Mouse (Mus musculus) gastrocnemius, adult 2 months (tissue): ENCODE measurements around the gene Tmie. TPM values are rescaled to one million over a fixed set of nuclear protein-coding genes. Genes with fewer than 3 reads are reported as not detected.

ENCODE experiments used
- DNase-seq: peaks from one replicate; pipeline ENCODE4 v3.0.0; 2022
- H3K27ac ChIP-seq: fragments of 200-600 bp; 2 replicates; pipeline ENCODE4 v1.8.1; 2022; ENCODE audit warnings: mild to moderate bottlenecking
- H3K4me3 ChIP-seq: fragments of 200-600 bp; 2 replicates; pipeline ENCODE4 v1.8.1; 2022; ENCODE audit warnings: mild to moderate bottlenecking, moderate library complexity
- CTCF ChIP-seq: fragments of 200-600 bp; IDR thresholded peaks from 2 replicates; pipeline ENCODE4 v1.8.1; 2022; ENCODE audit warnings: antibody characterized with exemption, mild to moderate bottlenecking, moderate library complexity
- intact Hi-C: fragments of 180-260 bp; cut with DNase I; formaldehyde crosslinking; loops from one replicate; pipeline ENCODE4 v1.15.1; 2025
- total RNA-seq, 2 experiments: library from RNA; stranded (reverse); gene quantifications; 2 replicates each; pipeline ENCODE4 v1.2.3; 2021

Tmie gene
- total RNA-seq, 2 experiments from 2014 or later, result 0.41 to 0.70 TPM

DNA sequence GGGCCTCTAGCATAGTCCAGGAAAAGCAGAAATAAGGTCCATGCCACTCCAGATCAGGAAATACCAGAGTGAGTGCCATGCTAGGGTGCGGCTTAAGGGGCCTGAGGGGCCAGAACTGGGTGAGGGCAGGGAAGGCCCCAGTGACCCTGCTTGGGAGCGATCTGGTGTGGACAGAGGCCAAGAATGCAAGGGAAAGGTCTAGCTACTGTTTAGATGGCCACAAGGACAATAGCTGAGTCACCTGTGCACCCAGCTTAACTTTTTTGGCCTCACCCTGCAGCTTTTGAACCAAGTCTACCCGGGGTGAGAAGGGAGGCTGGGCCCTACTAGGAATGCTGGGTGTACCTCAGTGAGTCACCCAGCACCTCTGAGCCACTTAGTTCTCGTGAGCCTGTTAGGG, 859 bp upstream of the Tmie start:
- TF ChIP-seq CTCF, result no peak
- intact Hi-C loops, result loop anchor here (5.0 kb wide), 1 partner anchor 72 kb away; the partner anchor contains the start of gene Lrrc2
- no peak for DNase-seq
- peak overlapping the region; percentile 91 for H3K27ac ChIP-seq
- H3K4me3 ChIP-seq, result peak overlapping the region; percentile 73

DNA sequence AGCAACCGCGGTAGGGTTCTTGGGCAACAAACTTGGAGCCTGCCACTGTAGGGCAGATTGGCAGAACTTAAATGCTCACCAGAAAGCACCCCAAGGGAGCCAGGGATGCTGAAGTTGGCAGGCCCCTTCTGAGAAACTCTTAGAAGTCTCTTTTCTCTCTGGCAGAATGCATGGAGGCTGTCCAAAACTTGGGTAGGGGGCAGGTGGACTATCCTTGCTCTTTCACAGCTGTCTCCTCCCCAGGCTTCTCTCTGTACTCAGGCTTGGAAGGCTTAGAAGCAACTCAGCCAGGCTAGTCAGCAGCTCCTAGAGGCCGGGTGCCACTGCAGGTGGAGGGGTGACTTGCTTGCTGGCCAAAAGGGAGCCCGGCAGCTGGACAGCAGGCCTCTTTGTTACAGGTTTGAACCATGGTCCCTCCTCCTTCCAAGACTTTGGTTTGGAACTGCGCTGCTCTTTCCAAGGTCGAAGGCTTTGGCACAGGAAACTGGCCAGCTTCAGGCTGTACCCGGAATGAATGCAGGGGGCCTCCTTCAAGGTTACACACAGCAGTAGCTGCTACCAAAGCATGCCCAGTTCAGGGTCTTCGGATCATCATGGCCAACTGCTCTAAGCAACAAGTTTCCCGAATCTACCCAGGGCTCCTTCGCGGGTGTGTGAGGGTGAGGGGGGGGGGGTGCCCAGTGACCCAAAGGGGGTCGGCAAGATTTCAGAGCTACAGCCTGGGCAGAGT, 557 bp downstream of the Tmie start, which contains the start of gene Als2cl:
TSS of gene Als2cl (plus strand) at position 680 of the 730 bp plus-strand sequence.
- intact Hi-C loops, result no loop called here
- peak within 1 kb of the TSS; percentile 91 for H3K27ac ChIP-seq

DNA sequence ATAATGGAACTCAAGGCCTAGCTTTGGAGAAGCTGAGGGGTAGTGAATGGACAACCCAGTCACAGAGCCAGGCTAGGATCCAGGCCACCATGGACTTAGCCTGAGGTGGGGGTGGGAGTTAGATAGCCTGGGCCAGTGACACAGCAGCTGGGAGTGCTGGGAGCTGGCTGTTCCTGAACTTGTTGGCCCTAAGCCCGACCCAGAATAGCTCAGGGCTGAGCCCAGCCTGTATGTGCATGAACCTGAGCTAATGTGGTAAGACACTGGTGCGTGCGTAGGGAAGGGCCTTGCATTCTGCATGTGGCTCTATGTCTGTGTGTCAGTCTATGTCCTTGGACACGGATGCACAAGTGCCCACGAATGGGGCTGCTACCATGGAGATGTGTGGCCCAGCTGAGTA, 2.0 kb downstream of the Tmie start:
- intact Hi-C loops, result no loop called here
- DNase-seq, result peak; percentile 94
- H3K4me3 ChIP-seq, result peak overlapping the region; percentile 4

More for the DNA sequence above, 557 bp downstream of the Tmie start, which contains the start of gene Als2cl:
- peak within 1 kb of the TSS; percentile 73 for H3K4me3 ChIP-seq
- peak; percentile 60 for DNase-seq
- TF ChIP-seq CTCF, result no peak

DNA sequence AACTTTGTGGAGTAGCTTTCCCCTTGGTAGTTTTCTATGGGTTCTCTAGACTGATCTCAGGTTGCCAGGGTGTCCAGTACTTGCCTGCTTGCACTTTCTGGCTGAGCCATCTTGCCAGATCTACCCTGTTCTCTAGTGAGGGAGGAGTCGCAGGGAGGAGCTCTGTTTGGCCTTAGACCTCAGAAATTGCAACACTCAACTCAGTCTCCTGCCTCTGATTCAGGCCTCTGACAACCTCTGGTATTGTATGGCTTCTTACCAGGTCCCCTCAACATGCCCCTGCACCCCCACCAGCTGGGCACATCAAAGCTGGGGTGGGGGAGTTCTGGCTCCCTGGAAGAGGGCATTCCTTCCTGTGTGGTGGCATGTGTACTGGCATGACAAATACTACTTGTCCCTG, 2.6 kb downstream of the Tmie start:
- TF ChIP-seq CTCF, result no peak
- H3K27ac ChIP-seq, result peak overlapping the region; percentile 91
- H3K4me3 ChIP-seq, result no peak overlapping the region
- intact Hi-C loops, result no loop called here
- peak; percentile 48 for DNase-seq

More for the DNA sequence above, 2.0 kb downstream of the Tmie start:
- H3K27ac ChIP-seq, result peak overlapping the region; percentile 91
- TF ChIP-seq CTCF, result no peak

DNA sequence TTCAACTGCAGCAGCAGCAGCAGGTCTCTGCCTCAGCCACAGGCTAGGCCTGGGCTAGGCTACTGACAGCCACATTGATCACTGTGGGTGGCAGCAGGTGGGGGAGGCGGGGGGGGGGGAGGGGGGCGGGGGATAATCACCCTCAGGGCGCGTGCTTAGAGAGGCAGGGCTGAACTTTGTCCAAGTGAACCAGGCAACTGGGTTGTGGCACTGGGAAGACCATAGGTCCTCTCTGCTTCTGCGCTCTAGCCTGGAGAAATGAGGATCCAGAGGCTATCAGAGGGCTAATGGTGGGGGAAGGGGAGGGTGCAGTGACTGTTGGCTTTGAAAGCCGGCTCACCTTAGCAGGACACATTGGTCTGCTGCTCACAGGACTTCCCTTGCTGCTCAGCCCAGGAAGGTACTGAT, 4.6 kb downstream of the Tmie start:
- TF ChIP-seq CTCF, result no peak
- no peak for DNase-seq
- intact Hi-C loops, result no loop called here
- no peak overlapping the region for H3K27ac ChIP-seq
- H3K4me3 ChIP-seq, result no peak overlapping the region

DNA sequence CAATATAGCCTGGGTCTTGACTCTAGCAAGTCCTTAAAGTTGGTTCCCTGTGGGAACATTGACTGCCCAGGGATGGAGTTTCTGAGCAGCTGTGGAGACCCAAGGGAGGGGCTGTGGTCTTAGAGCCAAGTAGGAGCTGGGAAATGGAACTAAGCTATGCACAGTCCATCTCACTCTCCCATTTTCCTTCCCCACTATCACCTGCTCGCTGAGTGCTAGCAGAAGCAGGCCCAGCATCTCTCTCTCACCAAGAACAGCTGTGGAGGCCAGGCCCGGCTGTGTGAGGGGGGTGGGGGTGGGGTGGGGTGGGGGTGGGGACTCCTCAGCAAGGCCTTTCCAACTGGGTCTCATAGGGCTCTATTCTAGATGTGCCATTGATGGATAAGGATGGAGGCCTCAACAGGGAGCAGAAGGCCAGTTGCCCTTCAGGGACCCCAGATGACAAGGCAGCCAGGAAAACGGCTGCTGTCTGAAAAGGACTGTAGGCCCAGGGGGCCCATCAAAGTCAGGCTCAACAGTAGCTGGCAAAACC, 5.2 kb downstream of the Tmie start:
- no peak overlapping the region for H3K4me3 ChIP-seq
- intact Hi-C loops, result loop anchor here (5.0 kb wide), 1 partner anchor 462 kb away; no protein-coding TSS in a partner anchor
- H3K27ac ChIP-seq, result no peak overlapping the region
- TF ChIP-seq CTCF, result no peak
- DNase-seq, result no peak

DNA sequence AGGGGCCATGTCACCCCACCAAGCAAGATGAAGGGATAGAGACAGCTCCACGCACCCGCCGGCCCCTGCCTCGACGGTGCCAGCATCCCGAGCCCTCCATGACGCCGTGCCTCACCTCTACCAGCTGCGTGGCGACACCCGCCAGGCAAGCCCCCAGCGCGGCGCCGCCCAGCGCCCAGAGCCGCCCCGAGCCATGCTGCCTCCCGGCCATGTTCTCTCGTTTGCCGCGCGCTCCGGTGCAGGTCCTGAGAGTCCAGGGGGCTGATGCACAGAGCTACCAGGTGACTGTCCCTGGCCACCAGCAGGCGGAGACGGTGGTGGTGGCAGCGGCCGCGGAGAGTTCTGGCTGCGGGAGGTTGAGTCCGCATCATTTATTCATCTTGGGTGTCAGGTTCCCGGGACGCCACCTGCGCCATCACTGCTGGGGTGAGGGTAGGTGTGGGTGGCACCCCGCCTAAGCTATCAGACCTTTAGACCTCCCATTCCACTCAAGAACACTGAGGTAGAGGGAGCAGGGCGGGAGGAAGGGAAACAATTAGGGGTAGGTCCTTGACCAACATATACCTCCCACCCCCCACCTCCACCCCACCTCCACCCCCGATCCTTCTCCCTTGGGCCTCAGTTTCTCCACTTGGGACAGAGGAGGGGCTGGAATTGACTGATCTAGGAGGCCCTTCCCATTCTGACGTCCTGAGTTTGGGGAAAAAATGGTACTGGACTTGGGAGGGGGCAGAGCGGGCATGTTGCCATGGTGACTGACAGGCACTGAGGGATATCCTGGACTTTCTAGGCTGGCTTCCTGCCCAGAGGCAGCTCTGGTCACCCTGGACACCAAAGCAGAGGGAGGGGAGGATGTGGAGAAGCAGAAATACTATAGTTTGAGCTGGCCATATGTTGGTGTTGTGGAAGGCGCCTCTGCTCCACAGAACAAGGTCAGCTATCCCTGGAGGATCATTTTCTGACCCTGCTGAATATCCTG, 5.9 kb downstream of the Tmie start:
- intact Hi-C loops, result loop anchor here (5.0 kb wide), 1 partner anchor 462 kb away; no protein-coding TSS in a partner anchor
- peak overlapping the region; percentile 1; the same call in 1 of the 2 replicates for H3K4me3 ChIP-seq
- no peak for TF ChIP-seq CTCF

DNA sequence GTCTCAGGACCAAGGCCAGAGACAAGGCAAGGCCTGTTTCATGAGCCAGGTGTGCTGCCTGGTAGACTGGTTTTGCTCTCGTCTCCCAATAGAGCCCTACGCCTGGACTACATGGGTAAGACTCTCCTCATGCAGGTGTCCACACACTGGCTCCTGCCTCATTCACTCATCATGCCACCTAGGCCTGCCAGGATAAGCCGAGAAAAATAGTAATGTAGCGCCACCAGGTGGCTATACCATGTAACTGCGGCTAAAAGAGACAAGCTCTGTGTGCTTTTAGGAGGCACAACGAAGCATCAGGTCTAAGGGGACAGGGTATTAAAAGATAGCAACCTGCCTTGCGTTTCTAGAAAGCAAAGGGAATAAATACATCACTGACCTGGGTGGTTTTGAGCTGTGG, 8.9 kb downstream of the Tmie start:
- Histone ChIP-seq H3K4me3 (no peak overlapping the region), H3K27ac (no peak overlapping the region)
- DNase-seq, result peak; percentile 65
- peak; percentile 88 for TF ChIP-seq CTCF
- intact Hi-C loops, result loop anchor here (1.0 to 5.0 kb wide), 3 partner anchors 89 to 459 kb away; no protein-coding TSS in a partner anchor

More for the DNA sequence above, 5.9 kb downstream of the Tmie start:
- H3K27ac ChIP-seq, result no peak overlapping the region
- no peak for DNase-seq

DNA sequence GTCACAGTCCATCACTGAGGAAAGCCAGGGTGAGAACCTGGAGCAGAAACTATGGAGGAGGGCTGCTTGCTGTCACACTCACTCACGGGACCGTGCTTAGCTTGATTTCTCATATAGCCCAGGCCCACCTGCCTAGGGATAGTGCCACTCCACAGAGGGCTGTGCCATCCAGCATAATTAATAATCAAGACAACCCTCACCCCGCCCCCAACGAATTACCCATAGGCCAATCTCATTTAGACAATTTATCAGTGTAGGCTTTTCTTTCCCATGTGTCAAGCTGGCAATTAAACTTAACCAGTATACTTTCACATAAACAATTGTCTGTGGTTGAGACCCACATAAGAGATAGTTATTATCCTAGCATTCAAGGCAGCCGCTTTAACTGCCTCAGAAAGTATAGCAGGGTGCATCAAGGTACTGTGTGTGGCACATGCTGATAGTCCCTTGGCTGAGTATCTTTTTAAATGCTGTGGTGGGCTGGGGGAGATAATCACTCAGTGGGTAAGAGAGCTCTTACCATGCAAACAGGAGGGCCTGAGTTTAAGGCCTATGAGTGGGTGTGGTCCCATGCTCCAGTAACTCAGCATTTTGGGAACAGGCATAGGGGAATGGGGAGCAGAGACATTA, 20.8 kb downstream of the Tmie start:
- TF ChIP-seq CTCF, result no peak
- Histone ChIP-seq H3K4me3 (no peak overlapping the region), H3K27ac (no peak overlapping the region)
- intact Hi-C loops, result no loop called here
- peak; percentile 7 for DNase-seq

DNA sequence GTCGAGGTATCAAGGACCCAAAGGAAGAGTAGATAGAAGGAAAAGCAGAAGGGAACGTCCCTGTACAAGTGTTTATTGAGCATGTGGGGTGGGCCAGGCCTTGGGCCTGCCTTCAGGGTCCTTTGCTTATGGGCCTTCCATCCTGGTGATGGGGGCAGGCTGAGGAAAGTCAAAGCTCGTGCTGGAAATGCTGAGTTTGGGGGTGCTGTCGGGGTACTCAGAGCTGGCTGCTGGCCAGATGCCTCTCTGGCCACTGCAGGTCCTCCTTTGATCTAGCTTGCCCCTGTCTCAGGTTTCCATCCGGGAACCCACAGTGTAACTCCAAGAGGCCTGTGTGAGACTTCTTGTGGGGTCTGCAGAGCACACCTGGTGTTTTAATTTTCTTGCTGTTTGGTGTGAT, 21.4 kb downstream of the Tmie start:
- TF ChIP-seq CTCF, result no peak
- intact Hi-C loops, result no loop called here
- no peak overlapping the region for H3K27ac ChIP-seq
- DNase-seq, result peak; percentile 7
- no peak overlapping the region for H3K4me3 ChIP-seq

DNA sequence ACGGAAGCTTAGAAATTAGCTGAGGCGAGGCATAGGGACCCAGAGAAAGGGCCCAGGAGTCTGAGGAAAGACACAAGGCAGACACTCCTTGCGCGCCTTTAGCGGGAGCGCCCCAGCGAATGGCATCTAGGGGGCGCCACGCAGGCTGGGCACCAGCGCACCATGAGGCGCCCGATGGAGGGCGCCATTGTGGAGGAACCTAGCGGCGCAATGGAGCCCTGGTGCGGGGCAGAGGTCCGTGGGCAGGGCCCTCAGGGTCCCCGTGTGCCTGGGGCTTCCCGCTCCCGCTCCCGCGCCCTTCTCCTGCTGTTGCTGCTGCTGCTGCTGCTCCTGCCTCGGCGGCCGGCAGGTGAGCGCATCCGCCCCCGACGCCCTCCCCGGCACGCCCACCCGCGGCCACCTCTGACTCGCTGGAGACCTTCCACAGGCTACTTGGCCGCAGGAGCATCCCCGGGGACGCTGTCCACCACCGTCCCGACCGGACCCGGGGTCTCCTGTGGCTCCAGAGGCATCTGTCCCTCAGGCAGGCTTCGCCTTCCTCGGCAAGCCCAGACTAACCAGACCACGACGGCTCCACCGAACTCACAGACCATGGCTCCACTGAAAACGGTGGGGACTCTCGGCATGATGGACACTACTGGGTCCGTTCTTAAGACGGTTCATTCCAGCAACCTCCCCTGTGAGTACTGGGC, 22.0 kb downstream of the Tmie start, which contains the start of gene Prss50:
TSS of gene Prss50 (plus strand) at position 187 of the 692 bp plus-strand sequence.
- intact Hi-C loops, result no loop called here
- peak; percentile 22 for DNase-seq
- TF ChIP-seq CTCF, result peak; percentile 49

More for the DNA sequence above, 22.0 kb downstream of the Tmie start, which contains the start of gene Prss50:
- Histone ChIP-seq H3K4me3 (no peak within 1 kb of the TSS), H3K27ac (no peak within 1 kb of the TSS)
